Mouse (Mus musculus): ENCODE measurements around the gene Atxn7l3.
"Not testable (repeated sequence)": the region's sequence is repeated elsewhere in the genome, so short reads cannot be mapped to it uniquely, and the experiment has no call there.

Atxn7l3 gene

GRCm38 (mm10) chr11:102297577-102298556, 1.4 kb upstream of the Atxn7l3 start:
- in situ Hi-C loops (cut with MboI; ENCODE audit: unreplicated experiment in 2 of 2) = loop anchor here in 1 of 2 experiments (10.0 kb wide), 1 partner anchor 257 kb away; the partner anchor contains the start of gene Gpatch8

GRCm38 (mm10) chr11:102295598-102296471, 596 bp downstream of the Atxn7l3 start:
- in situ Hi-C loops (cut with MboI; ENCODE audit: unreplicated experiment in 2 of 2) = loop anchor here in 1 of 2 experiments (10.0 kb wide), 1 partner anchor 259 kb away; the partner anchor contains the start of gene Gpatch8

- in situ Hi-C loops (cut with MboI; ENCODE audit: unreplicated experiment in 2 of 2) = loop anchor here in 1 of 2 experiments (10.0 kb wide), 1 partner anchor 260 kb away; the partner anchor contains the start of gene Gpatch8
These were observed 1.4 kb downstream of the Atxn7l3 start for GRCm38 (mm10) chr11:102294887-102295597.

GRCm38 (mm10) chr11:102294416-102294815, 2.0 kb downstream of the Atxn7l3 start:
- in situ Hi-C loops (cut with MboI; ENCODE audit: unreplicated experiment in 2 of 2) = loop anchor here in 1 of 2 experiments (10.0 kb wide), 1 partner anchor 260 kb away; the partner anchor contains the start of gene Gpatch8

- in situ Hi-C loops (cut with MboI; ENCODE audit: unreplicated experiment in 2 of 2) = loop anchor here in 1 of 2 experiments (10.0 kb wide), 1 partner anchor 261 kb away; the partner anchor contains the start of gene Gpatch8
These were observed 2.5 kb downstream of the Atxn7l3 start for GRCm38 (mm10) chr11:102293971-102294370.

- in situ Hi-C loops (cut with MboI; ENCODE audit: unreplicated experiment in 2 of 2) = loop anchor here in 1 of 2 experiments (10.0 kb wide), 1 partner anchor 264 kb away; the partner anchor contains the start of gene Gpatch8
These were observed 5.3 kb downstream of the Atxn7l3 start for GRCm38 (mm10) chr11:102291051-102291535.

GRCm38 (mm10) chr11:102290141-102290540, 6.3 kb downstream of the Atxn7l3 start:
- in situ Hi-C loops (cut with MboI; ENCODE audit: unreplicated experiment in 2 of 2) = loop anchor here in 1 of 2 experiments (10.0 kb wide), 1 partner anchor 265 kb away; the partner anchor contains the start of gene Gpatch8

GRCm38 (mm10) chr11:102289511-102290100, 6.8 kb downstream of the Atxn7l3 start:
- in situ Hi-C loops (cut with MboI; ENCODE audit: unreplicated experiment in 2 of 2) = loop anchor here in 1 of 2 experiments (10.0 kb wide), 1 partner anchor 265 kb away; the partner anchor contains the start of gene Gpatch8

- in situ Hi-C loops (cut with MboI; ENCODE audit: unreplicated experiment in 2 of 2) = no loop called here
These were observed 7.5 kb downstream of the Atxn7l3 start for GRCm38 (mm10) chr11:102288913-102289312.

GRCm38 (mm10) chr11:102288027-102288804, 8.2 kb downstream of the Atxn7l3 start:
- in situ Hi-C loops (cut with MboI; ENCODE audit: unreplicated experiment in 2 of 2) = no loop called here

GRCm38 (mm10) chr11:102287485-102287884, 8.9 kb downstream of the Atxn7l3 start:
- in situ Hi-C loops (cut with MboI; ENCODE audit: unreplicated experiment in 2 of 2) = no loop called here

GRCm38 (mm10) chr11:102285095-102285834, 11.2 kb downstream of the Atxn7l3 start:
- in situ Hi-C loops (cut with MboI; ENCODE audit: unreplicated experiment in 2 of 2) = no loop called here

- in situ Hi-C loops (cut with MboI; ENCODE audit: unreplicated experiment in 2 of 2) = no loop called here
These were observed 11.8 kb downstream of the Atxn7l3 start, which contains the start of gene Tmub2 for GRCm38 (mm10) chr11:102284501-102285094. Gene Tmub2 (plus strand): TSS chr11:102284931.

GRCm38 (mm10) chr11:102283922-102284321, 12.5 kb downstream of the Atxn7l3 start:
- in situ Hi-C loops (cut with MboI; ENCODE audit: unreplicated experiment in 2 of 2) = no loop called here

- in situ Hi-C loops (cut with MboI; ENCODE audit: unreplicated experiment in 2 of 2) = not testable (repeated sequence)
These were observed 16.2 kb downstream of the Atxn7l3 start for GRCm38 (mm10) chr11:102280267-102280666.

- in situ Hi-C loops (cut with MboI; ENCODE audit: unreplicated experiment in 2 of 2) = loop anchor here in 1 of 2 experiments (5.0 kb wide), 1 partner anchor 42 kb away; no protein-coding TSS in a partner anchor
These were observed 16.8 kb downstream of the Atxn7l3 start for GRCm38 (mm10) chr11:102279595-102279994.

GRCm38 (mm10) chr11:102277754-102278153, 18.7 kb downstream of the Atxn7l3 start:
- in situ Hi-C loops (cut with MboI; ENCODE audit: unreplicated experiment in 2 of 2) = loop anchor here in 1 of 2 experiments (5.0 kb wide), 1 partner anchor 40 kb away; no protein-coding TSS in a partner anchor
